Mouse (Mus musculus) regulatory T cell (primary cell): ENCODE results near the gene B4galt5.

Experiments used
- in situ Hi-C: fragments of 300-600 bp; cut with MboI, MseI; formaldehyde crosslinking; loops from one replicate; pipeline ENCODE4 v1.15.1; 2025; ENCODE audit warnings: high pct_unique_total_duplicates

Gene B4galt5

DNA sequence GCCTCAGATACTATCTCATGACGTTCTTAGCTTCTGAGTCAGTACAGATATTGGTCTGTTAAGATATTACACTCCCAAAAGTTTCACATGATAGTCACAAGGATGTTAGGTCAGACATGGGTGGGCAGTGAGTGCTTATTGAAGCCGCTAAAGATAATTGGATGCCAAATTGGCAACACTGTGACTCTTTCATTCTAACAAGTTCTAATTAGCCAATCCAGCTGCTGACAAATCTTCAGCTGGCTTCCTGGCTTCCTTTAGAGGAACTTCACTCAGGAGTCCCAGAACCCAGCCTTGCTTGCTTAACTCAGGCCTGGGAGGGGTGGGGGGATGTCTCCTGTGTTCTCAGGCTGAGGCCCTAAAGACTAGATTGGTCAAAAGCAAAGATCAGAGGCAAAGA, 9.5 kb upstream of the B4galt5 start:
- in situ Hi-C loops, result loop anchor here (10.0 kb wide), 1 partner anchor 556 kb away; no protein-coding TSS in a partner anchor

DNA sequence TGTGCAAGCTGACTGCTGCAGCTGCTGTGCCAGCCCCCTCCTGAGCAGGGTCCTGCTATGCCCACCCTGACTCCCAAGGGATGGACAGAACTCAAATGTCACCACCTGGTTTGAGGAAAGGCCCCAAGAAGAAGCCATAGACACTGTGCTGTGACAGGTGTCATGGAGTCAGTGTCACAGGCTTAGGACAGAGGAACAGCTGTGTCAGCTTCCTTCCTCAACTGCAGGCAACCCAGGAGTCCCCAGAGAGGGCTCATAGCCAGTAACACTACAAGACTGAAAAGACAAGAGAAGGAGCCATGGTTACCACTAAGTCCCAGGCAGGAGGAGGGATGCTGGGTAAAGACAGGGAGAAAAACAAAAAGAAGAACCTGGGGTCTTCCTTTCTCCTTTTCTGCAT, 7.9 kb upstream of the B4galt5 start:
- in situ Hi-C loops, result loop anchor here (10.0 kb wide), 1 partner anchor 558 kb away; no protein-coding TSS in a partner anchor

DNA sequence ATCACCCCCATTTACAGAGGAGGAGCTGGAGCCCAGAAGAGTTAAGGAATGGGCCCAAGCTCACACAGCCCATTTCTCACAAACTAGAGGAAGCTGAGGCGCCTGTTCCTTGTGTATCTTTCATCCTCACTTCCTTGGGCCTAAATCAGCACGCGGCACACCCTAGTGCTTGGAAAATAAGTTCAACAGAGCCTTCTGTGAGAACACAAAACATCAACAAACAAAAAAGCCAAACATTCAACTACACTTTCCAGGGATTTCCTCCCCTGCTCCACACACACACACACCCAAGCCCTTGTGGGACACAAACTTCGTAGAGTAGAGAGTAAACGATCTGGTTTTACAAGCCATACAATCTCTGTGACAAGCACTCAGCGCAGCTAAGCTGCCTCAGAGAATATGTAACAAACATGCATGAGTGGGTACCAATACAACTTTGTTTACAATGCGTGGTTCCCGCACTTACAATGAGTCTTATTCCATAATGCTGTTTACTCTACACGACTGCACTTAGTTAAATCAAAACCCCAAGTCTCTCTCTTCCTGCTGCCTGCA, 5.7 kb upstream of the B4galt5 start:
- in situ Hi-C loops, result loop anchor here (10.0 kb wide), 1 partner anchor 560 kb away; no protein-coding TSS in a partner anchor

DNA sequence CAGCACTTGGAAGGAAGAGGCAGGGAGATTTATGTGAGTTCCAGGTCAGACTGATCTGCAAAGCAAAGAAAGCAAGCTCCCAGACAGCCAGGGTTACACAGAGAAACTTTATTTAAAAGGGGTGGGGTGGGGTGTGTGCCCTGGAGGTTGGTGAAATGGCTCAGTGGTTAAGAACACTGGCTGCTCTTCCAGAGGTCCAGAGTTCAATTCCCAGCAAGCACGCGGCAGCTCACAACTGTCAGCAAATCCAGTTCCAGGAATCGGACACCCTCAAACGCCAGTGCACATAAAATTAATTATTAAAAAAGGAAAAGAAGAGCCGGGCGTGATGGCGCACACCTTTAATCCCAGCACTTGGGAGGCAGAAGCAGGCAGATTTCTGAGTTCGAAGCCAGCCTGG, 5.1 kb upstream of the B4galt5 start:
- in situ Hi-C loops, result loop anchor here (10.0 kb wide), 1 partner anchor 561 kb away; no protein-coding TSS in a partner anchor

DNA sequence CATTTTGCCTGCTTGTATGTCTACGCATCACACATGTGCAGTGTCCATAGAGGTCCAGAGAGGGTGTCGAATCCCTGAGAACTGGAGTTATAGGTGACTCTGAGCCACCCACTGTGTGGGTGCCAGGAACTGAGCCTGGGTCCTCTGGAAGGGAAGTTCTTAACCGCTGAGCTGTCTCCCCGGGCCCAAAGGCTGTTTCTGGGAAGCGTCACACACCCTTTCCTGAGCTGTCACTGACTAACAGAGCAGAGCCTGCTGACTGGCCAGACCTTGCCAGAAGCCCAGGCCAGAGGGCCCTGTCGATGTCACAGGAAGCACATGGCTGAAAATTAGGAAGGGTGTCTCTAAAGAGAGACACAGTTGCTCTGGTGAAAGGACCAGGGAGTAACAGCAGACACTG, 3.5 kb upstream of the B4galt5 start:
- in situ Hi-C loops, result loop anchor here (10.0 kb wide), 1 partner anchor 562 kb away; no protein-coding TSS in a partner anchor

DNA sequence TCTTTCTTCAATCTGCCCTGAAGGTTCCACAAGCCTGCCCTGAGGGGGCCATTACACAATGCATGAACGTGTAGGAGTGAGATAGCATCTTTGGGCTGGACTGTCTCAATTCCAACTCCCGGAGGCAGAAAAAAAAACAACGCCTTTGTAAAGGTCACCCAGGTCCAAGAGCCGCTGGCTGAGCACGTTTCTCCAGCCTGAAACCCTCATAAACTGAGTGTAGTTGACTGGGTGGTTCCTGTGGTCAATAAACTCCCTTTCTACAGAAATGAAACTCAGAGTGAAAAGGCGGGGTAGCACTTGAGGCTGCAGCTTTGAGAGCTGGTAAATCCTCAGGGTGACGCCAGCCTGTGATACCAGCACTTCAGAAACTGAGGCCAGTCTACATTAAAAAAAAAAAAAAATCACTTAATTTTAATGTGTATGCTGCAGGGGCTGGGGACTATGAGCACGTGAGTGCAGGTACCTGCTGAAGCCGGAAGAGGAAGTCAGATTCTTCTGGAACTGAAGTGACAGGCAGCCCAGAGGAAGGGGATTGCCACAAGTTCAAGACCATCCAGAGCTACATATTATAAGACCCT, 2.5 kb upstream of the B4galt5 start:
- in situ Hi-C loops, result loop anchor here (10.0 kb wide), 1 partner anchor 563 kb away; no protein-coding TSS in a partner anchor

DNA sequence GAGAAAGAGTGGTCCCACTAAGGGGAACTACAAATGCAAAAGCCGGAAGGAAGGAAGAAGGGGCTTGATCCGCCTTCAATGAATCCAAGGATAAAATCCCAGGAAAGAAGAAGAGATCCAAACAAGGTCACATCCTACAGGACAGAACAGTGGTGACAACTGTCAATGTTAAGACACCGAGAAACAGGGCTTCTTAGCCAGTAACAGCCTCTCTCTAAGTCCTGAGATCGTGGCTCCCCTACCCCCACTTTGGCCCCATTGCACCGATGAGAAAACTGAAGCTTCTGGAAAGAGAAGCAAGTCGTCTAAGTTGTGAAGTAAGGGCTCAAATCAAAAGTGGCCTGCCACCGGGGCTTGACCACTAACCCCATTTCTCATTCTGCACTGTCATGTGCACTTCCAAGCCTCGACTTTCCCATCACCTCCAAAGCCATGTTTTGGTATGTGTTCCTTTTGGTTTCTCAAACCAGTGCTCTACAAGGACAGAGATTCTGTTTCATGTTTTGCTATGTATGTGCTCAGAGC, 1.2 kb upstream of the B4galt5 start:
- in situ Hi-C loops, result loop anchor here (10.0 kb wide), 1 partner anchor 565 kb away; no protein-coding TSS in a partner anchor

DNA sequence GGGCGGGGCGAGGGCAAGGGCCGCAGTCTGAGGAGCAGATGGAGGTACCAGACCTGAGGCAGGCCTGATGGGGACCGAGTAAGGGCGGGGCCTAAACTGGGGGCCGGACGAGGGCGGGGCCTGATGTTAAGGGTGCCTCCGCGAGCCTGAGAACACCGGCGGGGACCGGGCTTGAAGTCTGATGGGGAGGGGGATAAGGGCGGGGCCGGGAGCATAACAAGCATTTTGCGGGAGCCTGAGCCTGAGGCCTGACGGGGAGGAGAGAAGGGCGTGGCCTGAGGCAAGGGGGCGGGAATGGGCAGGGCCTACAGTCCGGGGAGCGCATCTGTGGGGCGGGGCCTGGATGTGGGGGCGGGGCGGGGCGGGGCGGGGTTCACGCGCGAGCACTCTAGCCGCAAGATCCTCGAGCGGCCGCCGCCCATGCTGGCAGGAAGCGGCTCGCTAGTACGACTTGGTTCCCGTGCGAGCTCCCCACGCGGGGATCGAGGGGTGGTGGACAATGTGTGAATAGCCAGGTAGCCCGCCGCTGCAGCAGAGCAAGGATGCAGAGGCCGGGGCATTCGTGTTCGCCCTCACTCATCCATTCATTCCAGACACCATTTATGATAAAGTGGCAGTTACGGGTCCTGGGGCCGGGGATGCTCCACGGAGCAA, 427 bp upstream of the B4galt5 start:
- in situ Hi-C loops, result no loop called here

DNA sequence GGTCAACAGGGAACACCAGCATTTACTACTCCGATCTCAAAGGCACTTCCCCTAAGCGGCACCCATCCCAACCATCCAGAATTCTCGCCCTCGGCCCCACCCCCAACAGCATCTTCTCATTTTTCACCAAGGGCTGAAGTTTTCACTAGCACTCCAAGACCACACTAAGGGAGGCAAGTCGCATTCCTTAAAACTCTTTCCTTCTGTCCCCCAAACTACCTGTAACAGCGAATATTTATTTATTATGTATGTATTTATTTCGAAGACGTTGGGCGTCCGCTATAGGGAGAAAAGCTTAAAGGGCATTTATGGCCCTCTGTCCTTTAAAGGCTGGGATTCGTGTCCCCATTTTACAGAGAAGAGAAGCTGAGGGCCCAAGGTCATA, 1.0 kb downstream of the B4galt5 start:
- in situ Hi-C loops, result no loop called here

DNA sequence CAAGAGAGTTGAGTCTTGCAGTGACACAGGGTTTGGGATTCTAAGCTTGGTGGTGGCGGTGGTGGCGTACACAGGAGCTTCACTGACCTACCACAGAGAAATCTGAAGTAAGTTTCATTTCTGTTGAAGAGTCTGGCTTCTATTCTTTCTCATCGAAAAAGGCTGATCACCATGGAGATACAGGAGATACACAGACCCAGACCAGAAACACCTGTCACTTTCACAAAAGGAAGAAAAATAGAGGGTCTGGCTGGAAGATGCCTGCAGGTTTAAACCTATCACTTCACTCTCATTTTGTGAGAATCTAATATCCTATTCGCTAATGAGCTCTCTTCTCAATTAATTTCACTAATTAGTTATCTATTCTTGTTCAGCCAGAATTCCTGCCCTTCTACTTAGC, 1.6 kb downstream of the B4galt5 start:
- in situ Hi-C loops, result no loop called here

DNA sequence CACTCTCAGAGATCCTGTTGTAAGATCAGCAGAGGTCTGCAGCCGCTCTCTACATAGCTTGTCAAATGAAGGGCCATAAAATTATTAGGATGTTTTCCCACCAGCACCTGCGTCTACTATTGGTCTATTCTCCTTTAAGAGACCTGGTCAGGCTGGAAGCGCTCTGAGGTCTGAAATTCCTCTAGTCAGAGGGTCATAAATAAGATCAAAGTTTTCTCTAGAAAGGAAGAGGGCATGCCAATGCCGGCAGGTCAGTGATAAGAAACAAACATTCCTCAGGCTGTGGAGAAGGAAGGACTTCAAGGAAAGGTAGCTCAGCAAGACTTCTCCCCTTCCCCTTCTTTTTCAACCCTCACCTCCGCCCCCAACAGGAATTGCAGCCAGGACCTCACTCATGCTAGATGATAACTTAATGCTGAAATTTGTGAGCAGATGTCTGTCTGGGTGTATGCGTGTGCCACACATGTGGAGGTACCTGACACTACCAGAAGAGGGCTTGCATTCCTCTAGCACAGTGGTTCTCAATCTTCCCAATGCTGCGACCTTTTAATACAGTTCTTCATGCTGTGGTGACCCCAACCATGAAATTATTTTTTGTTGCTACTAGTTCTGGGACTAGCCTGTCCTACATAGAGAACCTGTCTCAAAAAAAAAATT, 3.3 kb downstream of the B4galt5 start:
- in situ Hi-C loops, result no loop called here

DNA sequence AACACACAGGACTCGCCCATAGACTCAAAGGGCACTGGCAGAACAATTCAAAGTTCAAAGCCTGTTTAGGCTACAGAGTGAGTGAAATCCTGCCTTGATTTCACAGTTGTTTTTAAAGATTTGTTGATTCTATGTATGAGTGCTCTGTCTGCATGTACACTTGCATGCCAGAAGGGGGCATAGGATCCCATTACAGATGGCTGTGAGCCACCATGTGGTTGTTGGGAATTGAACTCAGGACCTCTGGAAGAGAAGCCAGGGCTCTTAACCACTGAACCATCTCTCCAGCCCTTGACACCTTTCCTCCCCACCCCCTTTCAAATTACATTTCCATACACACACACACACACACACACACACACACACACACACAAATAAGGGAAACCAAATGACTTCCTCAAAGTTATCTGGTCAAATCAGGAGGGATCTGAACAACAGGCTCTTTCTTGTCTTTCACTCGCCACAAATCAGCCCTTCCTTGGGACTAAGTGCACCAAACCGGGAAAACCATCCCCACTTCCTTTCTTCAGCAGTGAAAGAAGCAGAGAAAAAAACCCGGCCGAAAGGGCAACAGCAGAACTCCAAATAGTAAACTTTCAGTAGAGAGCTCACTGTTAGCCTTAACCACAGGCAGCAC, 4.0 kb downstream of the B4galt5 start:
- in situ Hi-C loops, result loop anchor here (5.0 kb wide), 2 partner anchors 77 to 272 kb away; partner anchors contain the start of gene Slc9a8

DNA sequence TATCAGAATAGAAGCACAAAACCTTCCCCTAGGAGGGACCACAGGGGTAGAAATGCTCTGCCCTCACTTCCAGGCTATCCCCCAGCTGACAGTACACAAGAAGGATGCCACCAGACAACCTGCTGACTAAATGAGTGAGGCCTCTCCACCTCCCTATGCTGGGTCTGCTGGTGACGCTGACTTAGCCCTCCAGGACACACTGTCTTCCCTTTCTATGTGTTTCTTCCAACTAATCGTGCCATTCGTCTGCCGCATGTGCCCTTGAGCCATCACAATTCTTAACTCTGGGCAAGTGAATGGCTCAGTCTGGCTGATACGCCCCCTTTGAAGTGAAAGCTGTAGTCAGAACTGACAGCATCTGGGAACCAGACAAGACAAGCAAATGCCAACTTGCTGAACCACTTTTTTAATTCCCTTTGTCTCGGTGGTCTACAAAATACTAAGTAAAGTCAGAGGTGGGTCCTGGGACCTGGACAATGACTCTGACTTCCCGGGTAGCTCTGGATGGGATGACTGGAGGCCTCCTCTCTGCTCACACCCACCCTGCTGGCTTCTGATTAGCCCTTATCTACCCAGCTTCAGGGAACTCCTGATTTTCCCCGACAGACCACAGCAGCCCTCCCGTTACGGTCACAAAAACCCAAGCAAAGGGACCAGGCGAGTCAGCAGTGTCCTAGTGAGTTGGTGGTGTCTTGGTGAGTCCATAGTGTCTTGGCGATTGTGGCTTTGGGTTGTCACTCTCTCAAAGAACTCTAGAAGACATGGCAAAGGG, 5.4 kb downstream of the B4galt5 start:
- in situ Hi-C loops, result loop anchor here (5.0 kb wide), 2 partner anchors 79 to 274 kb away; partner anchors contain the start of gene Slc9a8

DNA sequence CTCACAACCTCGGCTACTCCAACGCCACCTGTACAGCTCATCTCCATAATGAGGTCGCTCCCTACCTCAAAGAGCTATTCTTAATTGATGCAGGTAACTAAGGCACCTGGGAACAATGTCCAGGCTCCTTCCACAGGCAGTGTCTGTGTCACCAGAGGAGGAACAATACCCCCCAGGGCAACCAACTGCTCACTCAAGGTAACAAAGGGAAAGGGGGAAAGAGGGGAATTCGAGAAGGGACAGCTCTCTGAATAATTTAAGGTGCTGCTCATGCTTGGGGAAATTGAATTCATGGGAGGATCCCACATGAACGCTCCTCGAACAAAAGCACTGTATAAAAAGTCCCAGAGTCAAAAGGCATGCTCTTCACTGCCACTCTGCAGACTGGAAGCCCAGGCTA, 6.1 kb downstream of the B4galt5 start:
- in situ Hi-C loops, result loop anchor here (5.0 kb wide), 2 partner anchors 79 to 274 kb away; partner anchors contain the start of gene Slc9a8

DNA sequence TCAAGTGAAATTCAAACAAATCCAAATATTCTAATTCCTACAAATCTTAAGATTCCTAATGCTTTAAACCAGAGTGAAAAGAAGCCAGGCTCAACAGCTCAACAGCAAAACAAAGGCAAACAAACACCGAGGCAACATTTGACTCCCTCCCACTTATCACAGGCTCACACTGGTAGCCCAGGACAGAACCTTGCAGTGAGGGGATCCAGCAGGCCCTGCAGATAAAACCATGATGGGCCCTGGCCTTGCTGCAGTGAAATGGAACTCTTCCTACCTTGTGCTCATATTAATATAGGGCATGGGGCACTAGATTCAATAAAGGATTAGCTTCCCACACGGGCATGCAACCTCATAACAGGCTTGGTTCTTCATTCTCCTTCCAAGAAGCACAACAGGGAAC, 11.4 kb downstream of the B4galt5 start:
- in situ Hi-C loops, result no loop called here

DNA sequence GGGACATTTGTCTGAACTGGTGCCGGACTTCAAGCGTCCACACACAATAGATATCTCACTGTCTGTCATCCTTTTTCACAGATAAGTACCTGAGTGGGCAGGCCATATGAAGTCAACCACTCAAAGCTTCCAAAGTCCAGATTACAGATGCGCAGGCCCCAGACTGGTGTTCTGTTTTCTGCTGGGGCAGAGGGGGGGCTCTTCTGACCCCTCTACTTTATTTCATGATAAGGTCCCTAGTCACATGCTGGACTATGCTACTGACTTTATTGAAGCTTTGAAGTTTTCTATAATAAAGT, 11.8 kb downstream of the B4galt5 start:
- in situ Hi-C loops, result no loop called here

DNA sequence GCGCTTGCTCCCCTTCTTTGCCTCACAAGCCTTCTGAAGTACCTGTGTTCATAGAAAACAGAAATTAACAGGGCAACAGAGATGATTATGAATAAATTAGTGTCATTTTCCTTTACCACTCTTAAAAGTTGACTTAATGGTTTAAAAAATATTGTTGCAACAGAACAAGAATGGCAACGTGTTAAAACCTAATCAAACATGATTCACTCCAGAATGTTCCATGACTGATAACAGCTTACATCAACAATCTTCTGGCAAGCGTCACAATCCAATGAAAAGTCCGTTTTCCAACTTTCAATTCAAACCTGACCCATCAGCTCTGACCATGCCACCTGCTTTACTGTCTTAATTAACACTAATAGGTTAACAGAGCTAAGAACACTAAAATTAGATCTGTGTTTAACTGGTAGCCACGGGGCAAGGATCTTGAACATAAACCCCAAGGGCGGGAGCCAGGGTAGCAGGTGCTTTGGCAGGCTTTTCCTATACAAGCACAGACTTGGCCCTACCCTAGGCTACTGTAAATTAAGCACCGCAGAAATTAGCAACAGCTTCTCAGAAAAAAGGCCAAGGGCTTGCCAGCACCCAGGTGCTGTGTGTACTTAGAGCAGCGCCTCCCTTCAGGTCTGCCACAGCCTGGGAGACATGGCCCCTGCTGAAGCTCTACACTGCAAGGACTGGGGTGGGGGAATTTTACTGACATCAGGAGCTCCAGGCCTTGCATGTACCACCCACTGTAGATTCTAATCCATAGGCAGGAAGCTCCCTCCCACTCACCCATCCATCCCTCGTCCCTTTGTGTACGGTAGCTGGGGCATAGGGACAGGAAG, 12.4 kb downstream of the B4galt5 start:
- in situ Hi-C loops, result no loop called here

DNA sequence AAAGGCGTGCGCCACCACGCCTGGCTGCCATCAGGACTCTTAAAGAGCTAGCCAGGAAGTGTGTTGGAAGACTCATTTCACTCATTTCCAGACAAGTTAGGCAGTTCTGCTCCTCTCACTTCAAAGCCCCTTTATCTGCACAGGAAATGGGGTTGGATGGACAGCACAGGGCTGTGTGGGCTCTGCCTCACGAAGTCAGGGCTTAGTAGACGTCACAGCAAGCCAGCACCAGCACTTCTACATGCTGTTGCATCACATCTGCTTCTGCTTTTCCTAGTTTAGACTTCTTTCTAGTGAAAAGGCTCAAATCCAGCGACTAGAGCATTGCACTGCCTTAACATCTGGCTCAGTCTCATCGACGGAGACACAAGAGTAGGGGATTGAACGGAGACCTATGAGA, 13.9 kb downstream of the B4galt5 start:
- in situ Hi-C loops, result no loop called here

DNA sequence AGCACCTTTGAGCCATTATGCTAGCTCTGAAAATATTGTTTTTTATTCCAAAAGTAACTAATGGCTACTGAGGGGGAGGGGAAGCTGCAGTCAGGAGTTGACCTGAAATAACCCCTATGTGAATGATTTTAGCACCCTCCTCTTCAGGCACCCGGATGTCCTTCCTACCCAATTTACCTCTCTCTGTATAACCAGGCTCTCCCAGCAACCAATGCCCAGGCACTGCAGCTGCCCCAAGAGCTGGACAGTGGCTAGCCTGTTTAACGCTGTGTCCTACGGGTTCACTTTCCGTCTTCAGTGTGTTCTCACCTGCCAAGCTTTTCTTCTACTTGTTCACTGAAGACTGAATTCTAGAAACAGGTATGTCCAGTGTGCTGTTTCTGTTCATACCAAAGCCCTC, 14.7 kb downstream of the B4galt5 start:
- in situ Hi-C loops, result no loop called here

DNA sequence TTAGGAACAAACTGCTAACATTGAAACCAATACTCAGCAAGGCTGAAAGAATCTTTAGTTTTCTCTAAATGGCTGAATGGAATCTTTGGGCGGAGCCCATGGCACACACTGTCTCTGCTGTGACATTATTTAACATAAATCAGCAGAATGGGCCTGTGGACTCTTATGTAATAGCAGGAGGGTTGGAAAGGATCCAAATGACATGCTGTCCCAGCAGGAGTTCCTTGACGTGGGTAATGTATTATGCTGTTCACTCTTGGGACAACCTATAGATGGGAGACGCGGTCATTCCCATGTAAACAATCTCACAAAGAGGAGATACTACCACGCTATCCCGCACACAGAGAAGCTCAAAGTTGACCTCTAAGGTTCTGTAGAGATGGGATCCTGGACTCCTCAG, 15.5 kb downstream of the B4galt5 start:
- in situ Hi-C loops, result no loop called here
